Mouse (Mus musculus) testis, adult 2 months (tissue): ENCODE measurements around the gene Catsper3.

Source experiments
- CTCF ChIP-seq: fragments of 200-500 bp; IDR thresholded peaks from 2 replicates; pipeline ENCODE4 v1.5.1; 2012; ENCODE audit warnings: low read depth, mild to moderate bottlenecking, inconsistent platforms, low read length, moderate library complexity; ENCODE audit not compliant: control insufficient read depth, insufficient read depth, insufficient replicate concordance
- POLR2A ChIP-seq: fragments of 200-500 bp; IDR thresholded peaks from 2 replicates; pipeline ENCODE4 v1.6.1; 2012; ENCODE audit warnings: low read depth, mild to moderate bottlenecking, inconsistent platforms, low read length, moderate library complexity; ENCODE audit not compliant: control insufficient read depth

GRCm38 (mm10) chr13:55760576-55760975 lies 23.8 kb upstream of the Catsper3 start:
- no peak for TF ChIP-seq CTCF
- no peak for TF ChIP-seq POLR2A
